Mouse (Mus musculus) heart, adult 2 months (tissue): ENCODE results near the gene Get4.

ENCODE experiments used
- CTCF ChIP-seq: fragments of 200-600 bp; IDR thresholded peaks from 2 replicates; pipeline ENCODE4 v1.8.1; 2022; ENCODE audit warnings: antibody characterized with exemption, mild to moderate bottlenecking, moderate library complexity
- POLR2A ChIP-seq: fragments of 200-500 bp; IDR thresholded peaks from 2 replicates; pipeline ENCODE4 v1.6.1; 2011; ENCODE audit warnings: mild to moderate bottlenecking, low read depth, low read length, control low read depth; ENCODE audit not compliant: insufficient read depth

DNA sequence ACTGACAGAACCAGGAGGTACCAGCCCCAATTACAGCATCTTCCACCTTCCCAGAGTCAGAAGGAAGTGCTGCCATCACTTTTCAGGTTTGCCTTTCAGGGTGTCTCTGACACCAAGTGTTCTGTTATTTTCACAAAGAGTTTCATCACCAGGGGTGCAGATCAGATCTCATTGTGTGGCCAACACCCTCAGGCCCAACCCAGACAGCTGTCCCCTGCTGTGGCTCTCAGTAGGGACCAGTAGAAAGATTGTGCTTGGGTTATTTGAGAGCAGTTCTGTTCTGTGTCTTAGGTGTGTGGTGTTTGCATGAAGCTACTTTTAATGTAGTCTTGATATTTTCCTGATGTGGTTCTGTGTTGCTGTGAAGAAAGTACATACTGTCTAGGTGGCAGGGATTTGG is 43.9 kb upstream of the Get4 start:
- no peak for TF ChIP-seq CTCF
- no peak for TF ChIP-seq POLR2A
